Mouse (Mus musculus) midbrain, postnatal 0 days (tissue): ENCODE results near the gene Olfr611. TPM values are rescaled to one million over a fixed set of nuclear protein-coding genes. Genes with fewer than 3 reads are reported as not detected.
"Not testable (repeated sequence)": the region's sequence is repeated elsewhere in the genome, so short reads cannot be mapped to it uniquely, and the experiment has no call there.

Experiments used
- ATAC-seq: fragments of 200-750 bp; cut with Nextera tagmentation; 2 replicates; pipeline ENCODE4 v1.8.0; 2017; ENCODE audit warnings: moderate number of reproducible peaks, mild to moderate bottlenecking, moderate TSS enrichment, moderate library complexity; ENCODE audit not compliant: low FRiP score
- DNase-seq: peaks from one replicate; pipeline ENCODE4 v3.0.0-alpha.2; 2015; ENCODE audit warnings: low spot score
- H3K27ac ChIP-seq: fragments of 300-500 bp; sonication (generic); 2 replicates; pipeline ENCODE4 v1.5.1; 2014; ENCODE audit warnings: low read depth, mild to moderate bottlenecking, low read length, mixed read lengths
- H3K27me3 ChIP-seq: fragments of 300-500 bp; sonication (generic); 2 replicates; pipeline ENCODE4 v1.6.1; 2014; ENCODE audit warnings: low read length, control low read depth, mixed read lengths; ENCODE audit not compliant: insufficient read depth
- H3K36me3 ChIP-seq: fragments of 300-500 bp; sonication (generic); 2 replicates; pipeline ENCODE4 v1.6.1; 2014; ENCODE audit warnings: low read length, control low read depth, mixed read lengths; ENCODE audit not compliant: insufficient read depth
- H3K4me1 ChIP-seq: fragments of 300-500 bp; sonication (generic); 2 replicates; pipeline ENCODE4 v1.6.1; 2014; ENCODE audit warnings: mild to moderate bottlenecking, control low read depth, antibody characterized with exemption, low read length, mixed read lengths; ENCODE audit not compliant: insufficient read depth
- H3K4me2 ChIP-seq: fragments of 300-500 bp; sonication (generic); 2 replicates; pipeline ENCODE4 v1.6.1; 2014; ENCODE audit warnings: low read depth, mild to moderate bottlenecking, low read length, mixed read lengths; ENCODE audit not compliant: poor library complexity, severe bottlenecking
- H3K4me3 ChIP-seq: fragments of 300-500 bp; sonication (generic); 2 replicates; pipeline ENCODE4 v1.5.1; 2014; ENCODE audit warnings: low read depth, mild to moderate bottlenecking, low read length, moderate library complexity
- H3K9ac ChIP-seq: fragments of 300-500 bp; sonication (generic); replicated peaks from 2 replicates; pipeline ENCODE4 v1.6.1; 2014; ENCODE audit warnings: mild to moderate bottlenecking, low read length, moderate library complexity, mixed read lengths; ENCODE audit not compliant: poor library complexity, severe bottlenecking
- H3K9me3 ChIP-seq: fragments of 300-500 bp; sonication (generic); 2 replicates; pipeline ENCODE4 v1.6.1; 2016; ENCODE audit warnings: low read length, control low read depth
- CTCF ChIP-seq: IDR thresholded peaks from 2 replicates; pipeline ENCODE4 v1.5.1; 2016; ENCODE audit warnings: antibody characterized with exemption, mild to moderate bottlenecking
- WGBS: fragments of 180-500 bp; shearing (Covaris S2); extraction: QIAGEN DNeasy Blood & Tissue Kit; methylation state at CpG from one replicate; pipeline ENCODE4 v1.1.7; 2014; 5-methylcytosine and 5-hydroxymethylcytosine counted together
- polyA plus RNA-seq: library from polyadenylated mRNA; unstranded; fragments of >200 nt; fragmentation: Nextera tagmentation; extraction: Ambion mirVana; gene quantifications from 2 replicates; pipeline ENCODE4 v1.2.1, GENCODE M21; 2015
- total RNA-seq: library from RNA; depleted of rRNA; stranded (reverse); fragments of >200 nt; gene quantifications from 2 replicates; pipeline ENCODE4 v1.2.3, GENCODE M21; 2014; rRNA removed

Olfr611 gene
- total RNA-seq (not detected in 2 replicates), polyA plus RNA-seq (not detected in 2 replicates)

DNA sequence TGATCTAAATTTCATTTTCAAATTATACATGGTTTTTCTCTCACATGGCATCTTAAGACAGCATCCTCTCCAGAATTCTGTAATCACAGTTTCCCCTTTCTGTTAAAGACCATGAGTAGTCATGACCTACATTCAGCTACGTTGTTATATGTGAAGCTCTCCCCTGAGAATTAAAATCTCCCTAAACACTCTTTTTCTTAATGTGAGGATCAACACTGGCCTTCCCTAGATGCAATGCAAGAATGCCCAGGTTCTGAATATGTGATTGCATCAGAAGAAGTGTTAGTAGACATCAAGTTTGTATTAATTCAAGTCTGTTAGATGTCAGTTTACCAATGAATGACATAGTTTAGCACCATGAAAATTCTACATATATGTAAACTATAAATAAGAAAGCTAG lies at the start of gene Olfr611:
Gene Olfr611 (minus strand): TSS at position 101 of the 400 bp plus-strand sequence.
- H3K4me2 ChIP-seq, H3K27ac ChIP-seq, H3K4me1 ChIP-seq, H3K9me3 ChIP-seq, H3K4me3 ChIP-seq, H3K27me3 ChIP-seq, ATAC-seq, H3K36me3 ChIP-seq, H3K9ac ChIP-seq, DNase-seq: not testable (repeated sequence)
- WGBS = 65% methylated on average over 1 of the region's 1 CpGs

GRCm38 (mm10) chr7:103569043-103569442 lies 48.4 kb upstream of the Olfr611 start, which contains the start of gene Olfr616:
Olfr616 (minus strand) TSS chr7:103569143.
- Histone ChIP-seq H3K4me3 (no peak within 1 kb of the TSS), H3K27ac (no peak within 1 kb of the TSS), H3K27me3 (no peaks in the 10 kb centered on the region), H3K4me1 (no peaks in the 10 kb centered on the region), H3K36me3 (no peaks in the 10 kb centered on the region), H3K4me2 (no peak within 1 kb of the TSS), H3K9me3 (no peaks in the 10 kb centered on the region), H3K9ac (no peak within 1 kb of the TSS)
- no peak for ATAC-seq
- DNase-seq = no peak
- TF ChIP-seq CTCF = no peak
- 83% methylated on average over 3 of the region's 3 CpGs for WGBS

GRCm38 (mm10) chr7:103555779-103556178 lies 35.1 kb upstream of the Olfr611 start, which contains the start of gene Olfr615:
Olfr615 (plus strand) TSS chr7:103556079.
- no peak for ATAC-seq
- Histone ChIP-seq H3K9me3 (no peaks in the 10 kb centered on the region), H3K27me3 (no peaks in the 10 kb centered on the region), H3K4me1 (no peaks in the 10 kb centered on the region), H3K9ac (no peak within 1 kb of the TSS), H3K27ac (no peak within 1 kb of the TSS), H3K36me3 (no peaks in the 10 kb centered on the region), H3K4me3 (no peak within 1 kb of the TSS), H3K4me2 (no peak within 1 kb of the TSS)
- TF ChIP-seq CTCF = no peak
- WGBS = 90% methylated on average over 2 of the region's 2 CpGs
- DNase-seq = no peak

- no peak for TF ChIP-seq CTCF
- no peak for ATAC-seq
- WGBS = 82% methylated on average over 2 of the region's 2 CpGs
Measured at GRCm38 (mm10) chr7:103547774-103548173, 27.1 kb upstream of the Olfr611 start, which contains the start of gene Olfr613. Olfr613 (plus strand) TSS chr7:103548074.

GRCm38 (mm10) chr7:103542617-103543016 lies 22.0 kb upstream of the Olfr611 start, which contains the start of gene Olfr612:
Olfr612 (minus strand) TSS chr7:103542717.
- not testable (repeated sequence) for H3K27me3 ChIP-seq, H3K4me2 ChIP-seq, H3K9ac ChIP-seq, H3K4me3 ChIP-seq, DNase-seq, ATAC-seq, H3K9me3 ChIP-seq, H3K36me3 ChIP-seq, H3K4me1 ChIP-seq, H3K27ac ChIP-seq
- WGBS = 71% methylated on average over 2 of the region's 2 CpGs

More at GRCm38 (mm10) chr7:103547774-103548173, 27.1 kb upstream of the Olfr611 start, which contains the start of gene Olfr613:
- Histone ChIP-seq H3K27ac (no peak within 1 kb of the TSS), H3K4me3 (no peak within 1 kb of the TSS), H3K4me2 (no peak within 1 kb of the TSS), H3K36me3 (no peaks in the 10 kb centered on the region), H3K9me3 (no peaks in the 10 kb centered on the region), H3K4me1 (no peaks in the 10 kb centered on the region), H3K27me3 (no peaks in the 10 kb centered on the region), H3K9ac (no peak within 1 kb of the TSS)
- no peak for DNase-seq

DNA sequence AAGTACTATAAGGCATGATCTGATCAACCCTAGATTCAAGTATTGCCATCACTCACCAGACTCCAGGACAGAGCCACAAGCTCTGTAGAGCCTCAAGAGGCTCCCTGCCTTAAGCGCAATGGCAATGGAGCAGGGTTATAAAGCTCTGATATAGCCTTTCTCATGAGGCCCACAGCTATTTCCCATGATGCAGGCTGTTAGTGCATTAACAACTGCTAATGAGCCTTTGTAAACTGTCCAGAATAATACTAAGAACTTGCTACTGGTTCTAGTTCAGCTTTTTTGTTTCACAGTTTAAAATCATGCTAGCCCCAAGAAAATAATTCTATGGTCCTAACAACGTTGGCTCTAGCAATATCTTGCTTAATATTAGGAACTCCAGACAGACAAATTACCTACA lies 8.6 kb downstream of the Olfr611 start, which contains the start of gene Olfr610:
Gene Olfr610 (minus strand): TSS at position 101 of the 400 bp plus-strand sequence.
- H3K4me2 ChIP-seq = no peak within 1 kb of the TSS
- no peak within 1 kb of the TSS for H3K27ac ChIP-seq
- no peaks in the 10 kb centered on the region for H3K27me3 ChIP-seq
- no peaks in the 10 kb centered on the region for H3K4me1 ChIP-seq
- no peak for ATAC-seq
- no peaks in the 10 kb centered on the region for H3K36me3 ChIP-seq
- H3K4me3 ChIP-seq = no peak within 1 kb of the TSS
- no peak within 1 kb of the TSS for H3K9ac ChIP-seq
- TF ChIP-seq CTCF = no peak
- no peaks in the 10 kb centered on the region for H3K9me3 ChIP-seq
- no peak for DNase-seq
- WGBS = 93% methylated on average over 2 of the region's 2 CpGs
